Comparison of ENCODE assay signal across 18 mouse cellular contexts in genomic region chr3:121133937-121134336, GRCm38 (mm10). TPM values are rescaled to one million over a fixed set of nuclear protein-coding genes. Genes with fewer than 3 reads are reported as not detected.
DNase-seq lines count a peak whose midpoint lies in the region; ATAC-seq and TF ChIP-seq lines count a peak whose summit lies in the region.
"Had no signal": no experiment of that assay in that cellular context is flagged by ENCODE, and none has a peak within 500 bp of the region (broad histone marks: within the 10 kb centered on the region; RNA-seq: fewer than 3 reads in every experiment).

No protein-coding gene starts in this region.

- no peaks in the 10 kb centered on the region for H3K36me3 ChIP-seq in forebrain, embryonic 14.5 days (ENCODE audit: control insufficient read depth, insufficient read depth, low read length)
- no peaks in the 10 kb centered on the region for H3K36me3 ChIP-seq in forebrain, embryonic 11.5 days (ENCODE audit: control insufficient read depth, insufficient read depth, low read length)
- H3K36me3 ChIP-seq in midbrain, embryonic 14.5 days (ENCODE audit: control insufficient read depth, insufficient read depth, low read length) = no peaks in the 10 kb centered on the region
- H3K36me3 ChIP-seq in midbrain, postnatal 0 days (ENCODE audit: insufficient read depth, low read length) = no peaks in the 10 kb centered on the region
- no peaks in the 10 kb centered on the region for H3K36me3 ChIP-seq in midbrain, embryonic 16.5 days (ENCODE audit: control insufficient read depth, insufficient read depth, low read length)
- no peaks in the 10 kb centered on the region for H3K36me3 ChIP-seq in intestine, postnatal 0 days (ENCODE audit: control insufficient read depth, insufficient read depth)
- H3K36me3 ChIP-seq: embryonic facial prominence, embryonic 10.5 days; heart, embryonic 15.5 days; hindbrain, embryonic 10.5 days had no signal

- WGBS in forebrain, embryonic 14.5 days = 60% methylated on average over 11 of the region's 11 CpGs
- WGBS in forebrain, embryonic 11.5 days = 84% methylated on average over 11 of the region's 11 CpGs
- WGBS in midbrain, embryonic 14.5 days = 76% methylated on average over 11 of the region's 11 CpGs
- WGBS in midbrain, postnatal 0 days = 72% methylated on average over 11 of the region's 11 CpGs
- WGBS in midbrain, embryonic 16.5 days = 74% methylated on average over 11 of the region's 11 CpGs
- 80% methylated on average over 11 of the region's 11 CpGs for WGBS in intestine, postnatal 0 days

- TF ChIP-seq CTCF in midbrain, postnatal 0 days (IDR thresholded peaks at IDR 0.05) = no peak
- no peak for TF ChIP-seq CTCF in intestine, postnatal 0 days (IDR thresholded peaks at IDR 0.05; ENCODE audit: low read depth)

- H3K4me3 ChIP-seq in forebrain, embryonic 14.5 days (ENCODE audit: low read depth, low read length) = no peak overlapping the region
- H3K4me3 ChIP-seq in forebrain, embryonic 11.5 days (ENCODE audit: low read depth, low read length) = no peak overlapping the region
- H3K4me3 ChIP-seq in midbrain, embryonic 14.5 days (replicated peaks; ENCODE audit: low read depth, low read length) = no peak overlapping the region
- no peak overlapping the region for H3K4me3 ChIP-seq in midbrain, postnatal 0 days (ENCODE audit: low read depth, low read length)
- no peak overlapping the region for H3K4me3 ChIP-seq in midbrain, embryonic 16.5 days (ENCODE audit: low read depth, low read length)
- no peak overlapping the region for H3K4me3 ChIP-seq in intestine, postnatal 0 days (ENCODE audit: low read depth, low read length)
- H3K4me3 ChIP-seq: embryonic facial prominence, embryonic 10.5 days; heart, adult 2 months; heart, embryonic 15.5 days; hindbrain, embryonic 10.5 days had no signal

- peak; percentile 40 for ATAC-seq in forebrain, embryonic 14.5 days
- no peak for ATAC-seq in forebrain, embryonic 11.5 days (replicated peaks; ENCODE audit: low FRiP score)
- ATAC-seq in midbrain, embryonic 14.5 days (ENCODE audit: low FRiP score, low TSS enrichment) = no peak
- ATAC-seq in midbrain, postnatal 0 days (ENCODE audit: low FRiP score) = no peak
- no peak; the same call in 1 of the 2 replicates for ATAC-seq in midbrain, embryonic 16.5 days
- ATAC-seq in intestine, postnatal 0 days = no peak

- H3K9ac ChIP-seq in forebrain, embryonic 14.5 days (ENCODE audit: low read length) = no peak overlapping the region
- H3K9ac ChIP-seq in forebrain, embryonic 11.5 days (ENCODE audit: low read length) = no peak overlapping the region
- H3K9ac ChIP-seq in midbrain, embryonic 14.5 days (replicated peaks; ENCODE audit: low read length) = no peak overlapping the region
- H3K9ac ChIP-seq in midbrain, postnatal 0 days (replicated peaks; ENCODE audit: low read length, poor library complexity, severe bottlenecking) = no peak overlapping the region
- H3K9ac ChIP-seq in midbrain, embryonic 16.5 days (ENCODE audit: low read depth, low read length) = no peak overlapping the region
- H3K9ac ChIP-seq in intestine, postnatal 0 days (ENCODE audit: low read depth, low read length) = no peak overlapping the region
- H3K9ac ChIP-seq: heart, embryonic 15.5 days; hindbrain, embryonic 14.5 days had no signal

- no peak overlapping the region; the same call in 1 of the 2 replicates for H3K27ac ChIP-seq in forebrain, embryonic 14.5 days (ENCODE audit: low read depth, low read length)
- no peak overlapping the region for H3K27ac ChIP-seq in forebrain, embryonic 11.5 days (ENCODE audit: low read depth, low read length)
- H3K27ac ChIP-seq in midbrain, embryonic 14.5 days (replicated peaks; ENCODE audit: low read depth, low read length) = 0 out of 2 replicates have a peak overlapping the region, but pooled peaks have one; percentile 2
- no peak overlapping the region for H3K27ac ChIP-seq in midbrain, postnatal 0 days (ENCODE audit: low read depth, low read length)
- no peak overlapping the region for H3K27ac ChIP-seq in midbrain, embryonic 16.5 days (ENCODE audit: low read length)
- no peak overlapping the region for H3K27ac ChIP-seq in intestine, postnatal 0 days (ENCODE audit: low read depth, low read length)
- H3K27ac ChIP-seq: embryonic facial prominence, embryonic 10.5 days; heart, adult 2 months; heart, embryonic 15.5 days; hindbrain, embryonic 10.5 days; hindbrain, embryonic 14.5 days had no signal

- no peaks in the 10 kb centered on the region for H3K27me3 ChIP-seq in forebrain, embryonic 14.5 days (replicated peaks; ENCODE audit: control insufficient read depth, insufficient read depth, low read length)
- no peaks in the 10 kb centered on the region for H3K27me3 ChIP-seq in forebrain, embryonic 11.5 days (ENCODE audit: control insufficient read depth, insufficient read depth, low read length)
- H3K27me3 ChIP-seq in midbrain, embryonic 14.5 days (ENCODE audit: control insufficient read depth, insufficient read depth, low read length) = no peaks in the 10 kb centered on the region
- H3K27me3 ChIP-seq in midbrain, postnatal 0 days (ENCODE audit: insufficient read depth, low read length) = no peaks in the 10 kb centered on the region
- no peaks in the 10 kb centered on the region for H3K27me3 ChIP-seq in midbrain, embryonic 16.5 days (ENCODE audit: control insufficient read depth, insufficient read depth, low read depth, low read length)
- no peaks in the 10 kb centered on the region for H3K27me3 ChIP-seq in intestine, postnatal 0 days (replicated peaks; ENCODE audit: control insufficient read depth, insufficient read depth, low read length)
- H3K27me3 ChIP-seq: heart, embryonic 15.5 days had no signal

- peaks cover 6% of the 10 kb centered on the region; the same call in 1 of the 2 replicates for H3K4me1 ChIP-seq in forebrain, embryonic 14.5 days (ENCODE audit: control insufficient read depth, insufficient read depth, low read length)
- no peaks in the 10 kb centered on the region for H3K4me1 ChIP-seq in forebrain, embryonic 11.5 days (replicated peaks; ENCODE audit: control insufficient read depth, insufficient read depth, low read length)
- no peaks in the 10 kb centered on the region for H3K4me1 ChIP-seq in midbrain, embryonic 14.5 days (ENCODE audit: control insufficient read depth, insufficient read depth, low read length)
- no peaks in the 10 kb centered on the region for H3K4me1 ChIP-seq in midbrain, postnatal 0 days (ENCODE audit: insufficient read depth, low read length)
- H3K4me1 ChIP-seq in midbrain, embryonic 16.5 days (ENCODE audit: control insufficient read depth, insufficient read depth, low read length) = no peaks in the 10 kb centered on the region
- no peaks in the 10 kb centered on the region for H3K4me1 ChIP-seq in intestine, postnatal 0 days (replicated peaks; ENCODE audit: control insufficient read depth, insufficient read depth, low read length)
- H3K4me1 ChIP-seq: embryonic facial prominence, embryonic 10.5 days; heart, embryonic 15.5 days; hindbrain, embryonic 10.5 days had no signal

- H3K9me3 ChIP-seq in forebrain, embryonic 14.5 days (replicated peaks; ENCODE audit: control insufficient read depth, low read length) = no peaks in the 10 kb centered on the region
- H3K9me3 ChIP-seq in forebrain, embryonic 11.5 days (ENCODE audit: control insufficient read depth, low read length) = no peaks in the 10 kb centered on the region
- no peaks in the 10 kb centered on the region for H3K9me3 ChIP-seq in midbrain, embryonic 14.5 days (ENCODE audit: control insufficient read depth, low read length)
- no peaks in the 10 kb centered on the region for H3K9me3 ChIP-seq in midbrain, postnatal 0 days (ENCODE audit: low read length)
- H3K9me3 ChIP-seq in midbrain, embryonic 16.5 days (replicated peaks; ENCODE audit: control insufficient read depth, low read length, poor library complexity, severe bottlenecking) = no peaks in the 10 kb centered on the region; the same call in 1 of the 2 replicates
- no peaks in the 10 kb centered on the region for H3K9me3 ChIP-seq in intestine, postnatal 0 days (ENCODE audit: control insufficient read depth)
- H3K9me3 ChIP-seq: embryonic facial prominence, embryonic 10.5 days; heart, embryonic 15.5 days; hindbrain, embryonic 10.5 days had no signal

- no peak for DNase-seq in forebrain, embryonic 14.5 days (ENCODE audit: low spot score)
- DNase-seq in forebrain, embryonic 11.5 days (ENCODE audit: low spot score) = no peak
- no peak for DNase-seq in midbrain, embryonic 14.5 days
- no peak for DNase-seq in midbrain, postnatal 0 days (ENCODE audit: low spot score)
- DNase-seq in right cerebral cortex, postnatal 36 days (ENCODE audit: low spot score in 2 of 2) = no peak
- DNase-seq: adrenal gland, postnatal 10 days; cerebellum, adult 11-12 months; cerebellum, adult 9-11 months; gastrocnemius, postnatal 14 days; heart, adult 2 months; heart, postnatal 14 days had no signal

- no peak overlapping the region for H3K4me2 ChIP-seq in forebrain, embryonic 14.5 days (ENCODE audit: low read length)
- H3K4me2 ChIP-seq in forebrain, embryonic 11.5 days (ENCODE audit: low read depth, low read length, severe bottlenecking) = no peak overlapping the region
- H3K4me2 ChIP-seq in midbrain, embryonic 14.5 days (ENCODE audit: low read length) = no peak overlapping the region
- H3K4me2 ChIP-seq in midbrain, postnatal 0 days (ENCODE audit: low read depth, low read length, poor library complexity, severe bottlenecking) = no peak overlapping the region
- H3K4me2 ChIP-seq in midbrain, embryonic 16.5 days (ENCODE audit: low read length) = 0 out of 2 replicates have a peak overlapping the region, but pooled peaks have one; percentile 17
- H3K4me2 ChIP-seq in intestine, postnatal 0 days (replicated peaks; ENCODE audit: low read depth) = no peak overlapping the region
- H3K4me2 ChIP-seq: heart, embryonic 11.5 days; heart, embryonic 15.5 days; hindbrain, embryonic 14.5 days had no signal

RNA-seq across cellular contexts. Expression of gene Rwdd3, which starts 37.6 kb away (rescaled TPM):
- polyA plus RNA-seq in forebrain, embryonic 14.5 days (2014; fragmentation: Nextera tagmentation; extraction: Ambion mirVana) = 24.0 and 24.7 TPM in 2 replicates
- polyA plus RNA-seq in forebrain, embryonic 11.5 days (2014; fragmentation: Nextera tagmentation; extraction: Ambion mirVana) = 4.0 and 5.1 TPM in 2 replicates
- polyA plus RNA-seq in midbrain, embryonic 14.5 days (2014; fragmentation: Nextera tagmentation; extraction: Ambion mirVana) = 5.1 and 6.1 TPM in 2 replicates
- 5.6 and 11.3 TPM in 2 replicates for total RNA-seq in midbrain, postnatal 0 days (2014; rRNA removed)
- polyA plus RNA-seq in midbrain, postnatal 0 days (2015; fragmentation: Nextera tagmentation; extraction: Ambion mirVana) = 10.0 and 10.2 TPM in 2 replicates
- polyA plus RNA-seq in midbrain, embryonic 16.5 days (2015; fragmentation: Nextera tagmentation; extraction: Ambion mirVana) = 5.1 and 7.7 TPM in 2 replicates
- polyA plus RNA-seq in intestine, postnatal 0 days (2015; fragmentation: Nextera tagmentation; extraction: Ambion mirVana) = 4.7 and 5.9 TPM in 2 replicates
